Mouse (Mus musculus): ENCODE data around the gene Sipa1l3.

GRCm38 (mm10) chr7:29504683-29505290 is 13.7 kb downstream of the Sipa1l3 start:
- TF ChIP-seq CTCF (IDR thresholded peaks at IDR 0.05; ENCODE audit: borderline replicate concordance, insufficient read depth, low read depth, low read length) = no peak
- TF ChIP-seq POLR2A (IDR thresholded peaks at IDR 0.05; ENCODE audit: borderline replicate concordance, insufficient read depth, low read length) = no peak
